Mouse (Mus musculus) myocyte (in vitro differentiated cells): ENCODE results near the gene Mrtfb.

Experiments
- CEBPB ChIP-seq: IDR thresholded peaks from 2 replicates; pipeline ENCODE4 v1.6.1; 2011; ENCODE audit warnings: mild to moderate bottlenecking, moderate library complexity; ENCODE audit not compliant: poor library complexity, insufficient read depth, severe bottlenecking
- E2F4 ChIP-seq: IDR thresholded peaks from one replicate; pipeline ENCODE4 v1.6.1; 2011; ENCODE audit warnings: mild to moderate bottlenecking, control low read depth, moderate library complexity; ENCODE audit not compliant: insufficient read depth
- MAX ChIP-seq: IDR thresholded peaks from one replicate; pipeline ENCODE4 v1.6.1; 2011; ENCODE audit warnings: low read depth, mild to moderate bottlenecking, control low read depth
- MYOD1 ChIP-seq, 3 experiments: IDR thresholded peaks; one replicate each; pipeline ENCODE4 v1.6.1; 2011; ENCODE audit warnings: control low read depth in 2 of 3, low read depth in 2 of 3, mild to moderate bottlenecking in 2 of 3, moderate library complexity in 1 of 3; ENCODE audit not compliant: insufficient read length in 2 of 3, control insufficient read depth in 1 of 3
- MYOG ChIP-seq, 3 experiments: IDR thresholded peaks; one replicate each; pipeline ENCODE4 v1.6.1; 2011; ENCODE audit warnings: control low read depth in 2 of 3, low read depth in 2 of 3, mild to moderate bottlenecking in 2 of 3; ENCODE audit not compliant: insufficient read length in 2 of 3, control insufficient read depth in 1 of 3, insufficient read depth in 1 of 3
- POLR2A ChIP-seq: IDR thresholded peaks from one replicate; pipeline ENCODE4 v1.6.1; 2011; ENCODE audit warnings: low read depth, mild to moderate bottlenecking, control low read depth, moderate library complexity; ENCODE audit not compliant: insufficient read length
- REST ChIP-seq: IDR thresholded peaks from one replicate; pipeline ENCODE4 v1.6.1; 2011; ENCODE audit warnings: mild to moderate bottlenecking, control low read depth, moderate library complexity; ENCODE audit not compliant: insufficient read depth, insufficient read length
- TCF12 ChIP-seq: IDR thresholded peaks from one replicate; pipeline ENCODE4 v1.6.1; 2011; ENCODE audit warnings: mild to moderate bottlenecking, control low read depth; ENCODE audit not compliant: poor library complexity, insufficient read depth, severe bottlenecking
- TCF3 ChIP-seq: IDR thresholded peaks from one replicate; pipeline ENCODE4 v1.6.1; 2011; ENCODE audit warnings: low read depth, control low read depth; ENCODE audit not compliant: insufficient read length
- USF1 ChIP-seq: IDR thresholded peaks from one replicate; pipeline ENCODE4 v1.6.1; 2011; ENCODE audit warnings: low read depth, mild to moderate bottlenecking, control low read depth, moderate library complexity

DNA sequence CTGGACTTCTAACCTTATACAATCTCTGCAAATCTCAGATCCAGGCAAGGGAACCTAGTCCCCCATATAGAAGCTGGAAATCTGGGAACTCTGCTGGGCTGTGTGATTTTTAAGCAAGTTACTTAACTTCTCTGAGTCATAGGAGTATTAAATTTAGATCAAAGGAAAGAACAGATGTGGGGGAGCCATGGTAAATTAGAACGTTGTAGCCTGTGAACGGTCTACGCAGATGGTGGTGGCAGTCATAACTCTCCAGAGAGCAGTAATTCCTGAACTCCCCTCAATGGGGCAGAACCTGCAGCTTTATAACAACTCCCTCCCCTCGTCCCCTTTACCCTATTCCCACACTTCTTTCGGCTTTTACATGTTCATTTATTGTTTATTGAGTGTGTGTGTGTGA is 48.6 kb upstream of the Mrtfb start:
- no peak for TF ChIP-seq E2F4
- no peak for TF ChIP-seq POLR2A
- no peak for TF ChIP-seq MAX
- TF ChIP-seq USF1: no peak
- no peak for TF ChIP-seq TCF12
- no peak for TF ChIP-seq TCF3
- no peak for TF ChIP-seq MYOG (IDR thresholded peaks at IDR 0.05; ENCODE audit: control insufficient read depth in 1 of 3, insufficient read depth in 1 of 3, insufficient read length in 2 of 3, low read depth in 2 of 3)
- 0 out of 2 replicates have a peak, but pooled peaks have one; percentile 13 for TF ChIP-seq CEBPB
- TF ChIP-seq REST: no peak
- peak; percentile 12 to 67 (median 66) for TF ChIP-seq MYOD1 (IDR thresholded peaks at IDR 0.05; ENCODE audit: control insufficient read depth in 1 of 3, insufficient read length in 2 of 3, low read depth in 2 of 3)
